Mouse (Mus musculus): Measurements from ENCODE around the gene Fblim1. TPM values are rescaled to one million over a fixed set of nuclear protein-coding genes. Genes with fewer than 3 reads are reported as not detected.
A peak's percentile ranks its signal among the peaks of the same experiment; 100 is the strongest.
"Not testable (repeated sequence)": the region's sequence is repeated elsewhere in the genome, so short reads cannot be mapped to it uniquely, and the experiment has no call there.

Fblim1 gene
- polyA plus RNA-seq, 1 experiment from 2014 or later = 24.0 TPM

GRCm38 (mm10) chr4:141559131-141559897, 46.6 kb downstream of the Fblim1 start:
- no peaks in the 10 kb centered on the region for H3K9me3 ChIP-seq
- ATAC-seq = peak; percentile 74
- 0 out of 2 replicates have a peak, but pooled peaks cover 3% of the 10 kb centered on the region for H3K27me3 ChIP-seq
- H3K36me3 ChIP-seq = no peaks in the 10 kb centered on the region
- H3K27ac ChIP-seq = peak overlapping the region; percentile 90
- under 1% methylated on average over 30 of the region's 30 CpGs for WGBS
- H3K4me2 ChIP-seq (replicated peaks) = peak overlapping the region; percentile 77
- H3K4me3 ChIP-seq (replicated peaks) = peak overlapping the region; percentile 43
- peak overlapping the region; percentile 66 for H3K9ac ChIP-seq (replicated peaks)
- peaks cover 19% of the 10 kb centered on the region for H3K4me1 ChIP-seq (replicated peaks)

- 14% methylated on average over 16 of the region's 16 CpGs for WGBS
- Histone ChIP-seq H3K4me1 (replicated peaks) (peaks cover 19% of the 10 kb centered on the region), H3K27ac (peak overlapping the region; percentile 90), H3K9ac (replicated peaks) (peak overlapping the region; percentile 66), H3K9me3 (no peaks in the 10 kb centered on the region), H3K36me3 (no peaks in the 10 kb centered on the region), H3K27me3 (0 out of 2 replicates have a peak, but pooled peaks cover 3% of the 10 kb centered on the region), H3K4me3 (replicated peaks) (peak overlapping the region; percentile 43), H3K4me2 (replicated peaks) (peak overlapping the region; percentile 77)
- ATAC-seq = peak; percentile 22; the same call in 1 of the 2 replicates
These were observed 47.2 kb downstream of the Fblim1 start for GRCm38 (mm10) chr4:141558658-141559057.

- ATAC-seq = peak; percentile 48; the same call in 1 of the 2 replicates
- not testable (repeated sequence) for H3K9ac ChIP-seq (replicated peaks); H3K4me3 ChIP-seq (replicated peaks); H3K27me3 ChIP-seq; H3K36me3 ChIP-seq; H3K4me2 ChIP-seq (replicated peaks); H3K9me3 ChIP-seq
- 83% methylated on average over 5 of the region's 6 CpGs for WGBS
- Histone ChIP-seq H3K4me1 (replicated peaks) (peaks cover 19% of the 10 kb centered on the region), H3K27ac (peak overlapping the region; percentile 61; the same call in 1 of the 2 replicates)
These were observed 49.7 kb downstream of the Fblim1 start for GRCm38 (mm10) chr4:141556163-141556562.

GRCm38 (mm10) chr4:141554255-141554865, 51.5 kb downstream of the Fblim1 start:
- H3K27ac ChIP-seq; H3K27me3 ChIP-seq; H3K4me2 ChIP-seq (replicated peaks); H3K36me3 ChIP-seq; ATAC-seq; H3K4me3 ChIP-seq (replicated peaks); H3K9ac ChIP-seq (replicated peaks); H3K9me3 ChIP-seq: not testable (repeated sequence)
- H3K4me1 ChIP-seq (replicated peaks) = peaks cover 14% of the 10 kb centered on the region
- WGBS = 98% methylated on average over 7 of the region's 9 CpGs

- WGBS = 62% methylated on average over 2 of the region's 2 CpGs
- H3K4me1 ChIP-seq (replicated peaks) = peaks cover 18% of the 10 kb centered on the region
- H3K4me3 ChIP-seq (replicated peaks) = no peak overlapping the region
- H3K27me3 ChIP-seq = no peaks in the 10 kb centered on the region
- H3K27ac ChIP-seq = no peak overlapping the region
- no peaks in the 10 kb centered on the region for H3K9me3 ChIP-seq
- no peak overlapping the region for H3K4me2 ChIP-seq (replicated peaks)
- H3K9ac ChIP-seq (replicated peaks) = peak overlapping the region; percentile 8; the same call in 1 of the 2 replicates
- H3K36me3 ChIP-seq = no peaks in the 10 kb centered on the region
- ATAC-seq = no peak
These were observed 53.4 kb downstream of the Fblim1 start for GRCm38 (mm10) chr4:141552484-141552883.

- 21% methylated on average over 9 of the region's 9 CpGs for WGBS
- Histone ChIP-seq H3K27me3 (no peaks in the 10 kb centered on the region), H3K9ac (replicated peaks) (peak overlapping the region; percentile 96), H3K36me3 (no peaks in the 10 kb centered on the region), H3K9me3 (no peaks in the 10 kb centered on the region), H3K4me2 (replicated peaks) (peak overlapping the region; percentile 99), H3K27ac (peak overlapping the region; percentile 100), H3K4me1 (replicated peaks) (peaks cover 37% of the 10 kb centered on the region), H3K4me3 (replicated peaks) (peak overlapping the region; percentile 69)
- no peak for ATAC-seq
These were observed 58.6 kb downstream of the Fblim1 start for GRCm38 (mm10) chr4:141547299-141547698.

GRCm38 (mm10) chr4:141546334-141547200, 59.3 kb downstream of the Fblim1 start:
- under 1% methylated on average over 84 of the region's 98 CpGs for whole genome bisulfite sequencing
- H3K27ac ChIP-seq = peak overlapping the region; percentile 100

GRCm38 (mm10) chr4:141545743-141546333, 60.1 kb downstream of the Fblim1 start:
- Histone ChIP-seq H3K9me3 (no peaks in the 10 kb centered on the region), H3K4me3 (replicated peaks) (peak overlapping the region; percentile 69), H3K27ac (peak overlapping the region; percentile 100), H3K4me2 (replicated peaks) (peak overlapping the region; percentile 99), H3K27me3 (no peaks in the 10 kb centered on the region), H3K36me3 (no peaks in the 10 kb centered on the region), H3K4me1 (replicated peaks) (peaks cover 47% of the 10 kb centered on the region), H3K9ac (replicated peaks) (peak overlapping the region; percentile 96)
- ATAC-seq = peak; percentile 69
- WGBS = 1% methylated on average over 54 of the region's 56 CpGs

More at GRCm38 (mm10) chr4:141546334-141547200, 59.3 kb downstream of the Fblim1 start:
- peak; percentile 87 for ATAC-seq
- Histone ChIP-seq H3K4me2 (replicated peaks) (peak overlapping the region; percentile 99), H3K4me3 (replicated peaks) (peak overlapping the region; percentile 69), H3K27me3 (no peaks in the 10 kb centered on the region), H3K4me1 (replicated peaks) (peaks cover 44% of the 10 kb centered on the region), H3K36me3 (no peaks in the 10 kb centered on the region), H3K9ac (replicated peaks) (peak overlapping the region; percentile 96), H3K9me3 (no peaks in the 10 kb centered on the region)

- Histone ChIP-seq H3K27ac (peak overlapping the region; percentile 100), H3K9me3 (no peaks in the 10 kb centered on the region), H3K36me3 (no peaks in the 10 kb centered on the region), H3K4me2 (replicated peaks) (peak overlapping the region; percentile 99), H3K4me3 (replicated peaks) (peak overlapping the region; percentile 69), H3K9ac (replicated peaks) (peak overlapping the region; percentile 96), H3K27me3 (no peaks in the 10 kb centered on the region), H3K4me1 (replicated peaks) (peaks cover 52% of the 10 kb centered on the region)
- peak; percentile 76 for ATAC-seq
- WGBS = under 1% methylated on average over 45 of the region's 45 CpGs
These were observed 60.7 kb downstream of the Fblim1 start for GRCm38 (mm10) chr4:141545071-141545742.

GRCm38 (mm10) chr4:141544536-141544935, 61.4 kb downstream of the Fblim1 start:
- H3K36me3 ChIP-seq = no peaks in the 10 kb centered on the region
- no peak for ATAC-seq
- H3K9me3 ChIP-seq = no peaks in the 10 kb centered on the region
- H3K4me1 ChIP-seq (replicated peaks) = peaks cover 52% of the 10 kb centered on the region
- peak overlapping the region; percentile 100 for H3K27ac ChIP-seq
- no peaks in the 10 kb centered on the region for H3K27me3 ChIP-seq
- H3K9ac ChIP-seq (replicated peaks) = no peak overlapping the region
- H3K4me3 ChIP-seq (replicated peaks) = peak overlapping the region; percentile 69
- peak overlapping the region; percentile 99 for H3K4me2 ChIP-seq (replicated peaks)
- WGBS = 53% methylated on average over 2 of the region's 2 CpGs

- ATAC-seq = no peak
- H3K4me2 ChIP-seq (replicated peaks) = no peak overlapping the region
These were observed 62.3 kb downstream of the Fblim1 start for GRCm38 (mm10) chr4:141543593-141543992.

More at GRCm38 (mm10) chr4:141543593-141543992, 62.3 kb downstream of the Fblim1 start:
- no peak overlapping the region for H3K9ac ChIP-seq (replicated peaks)
- no peak overlapping the region for H3K27ac ChIP-seq
- WGBS = 82% methylated on average over 3 of the region's 3 CpGs
- H3K36me3 ChIP-seq = no peaks in the 10 kb centered on the region
- H3K27me3 ChIP-seq = no peaks in the 10 kb centered on the region
- H3K4me1 ChIP-seq (replicated peaks) = peaks cover 52% of the 10 kb centered on the region
- no peak overlapping the region for H3K4me3 ChIP-seq (replicated peaks)
- H3K9me3 ChIP-seq = no peaks in the 10 kb centered on the region

All from midbrain, embryonic 13.5 days (tissue).